Mouse (Mus musculus) embryonic facial prominence, embryonic 12.5 days (tissue): ENCODE results near the gene Yju2. TPM values are rescaled to one million over a fixed set of nuclear protein-coding genes. Genes with fewer than 3 reads are reported as not detected.
A peak's percentile ranks its signal among the peaks of the same experiment; 100 is the strongest.

Source experiments
- ATAC-seq: fragments of 200-750 bp; cut with Nextera tagmentation; 2 replicates; pipeline ENCODE4 v1.8.0; 2017; ENCODE audit not compliant: insufficient number of reproducible peaks, insufficient read depth, low FRiP score, low TSS enrichment
- H3K27ac ChIP-seq: fragments of 300-500 bp; sonication (generic); 2 replicates; pipeline ENCODE4 v1.5.1; 2016; ENCODE audit warnings: mild to moderate bottlenecking
- H3K27me3 ChIP-seq: fragments of 300-500 bp; sonication (generic); 2 replicates; pipeline ENCODE4 v1.6.1; 2016; ENCODE audit warnings: mild to moderate bottlenecking, moderate library complexity
- H3K36me3 ChIP-seq: fragments of 300-500 bp; sonication (generic); 2 replicates; pipeline ENCODE4 v1.6.1; 2016; ENCODE audit warnings: mild to moderate bottlenecking
- H3K4me1 ChIP-seq: fragments of 300-500 bp; sonication (generic); 2 replicates; pipeline ENCODE4 v1.6.1; 2016
- H3K4me2 ChIP-seq: fragments of 300-500 bp; sonication (generic); replicated peaks from 2 replicates; pipeline ENCODE4 v1.6.1; 2016; ENCODE audit warnings: mild to moderate bottlenecking, moderate library complexity
- H3K4me3 ChIP-seq: fragments of 300-500 bp; sonication (generic); 2 replicates; pipeline ENCODE4 v1.5.1; 2016; ENCODE audit warnings: mild to moderate bottlenecking
- H3K9ac ChIP-seq: fragments of 300-500 bp; sonication (generic); 2 replicates; pipeline ENCODE4 v1.6.1; 2016; ENCODE audit warnings: mild to moderate bottlenecking, moderate library complexity
- H3K9me3 ChIP-seq: fragments of 300-500 bp; sonication (generic); 2 replicates; pipeline ENCODE4 v1.6.1; 2016; ENCODE audit warnings: mild to moderate bottlenecking, moderate library complexity
- WGBS: fragments of 180-500 bp; shearing (Covaris S2); methylation state at CpG from one replicate; pipeline ENCODE4 v1.1.7; 2016; 5-methylcytosine and 5-hydroxymethylcytosine counted together
- polyA plus RNA-seq: library from polyadenylated mRNA; unstranded; fragments of >200 nt; fragmentation: Nextera tagmentation; extraction: Ambion mirVana; gene quantifications from 2 replicates; pipeline ENCODE4 v1.2.1, GENCODE M21; 2016

Yju2 gene
- polyA plus RNA-seq, 1 experiment from 2014 or later, result 28.3 TPM

GRCm38 (mm10) chr17:55986030-55986961 lies 27.4 kb downstream of the Yju2 start, which contains the start of gene Fsd1:
Gene Fsd1 (plus strand): TSS chr17:55986509.
- H3K4me2 ChIP-seq, result peak within 1 kb of the TSS; percentile 90
- H3K36me3 ChIP-seq, result peaks cover 13% of the 10 kb centered on the region; the same call in 1 of the 2 replicates
- no peaks in the 10 kb centered on the region for H3K9me3 ChIP-seq
- H3K27me3 ChIP-seq, result no peaks in the 10 kb centered on the region
- H3K4me3 ChIP-seq, result peak within 1 kb of the TSS; percentile 63
- peaks cover 6% of the 10 kb centered on the region for H3K4me1 ChIP-seq
- H3K9ac ChIP-seq, result peak within 1 kb of the TSS; percentile 63
- no peak within 1 kb of the TSS for H3K27ac ChIP-seq
- WGBS, result 8% methylated on average over 33 of the region's 35 CpGs
- peak; percentile 65 for ATAC-seq

- Histone ChIP-seq H3K9me3 (no peaks in the 10 kb centered on the region), H3K4me3 (no peak overlapping the region), H3K36me3 (peaks cover 35% of the 10 kb centered on the region; the same call in 1 of the 2 replicates), H3K4me2 (no peak overlapping the region), H3K27ac (no peak overlapping the region), H3K9ac (no peak overlapping the region), H3K27me3 (no peaks in the 10 kb centered on the region), H3K4me1 (peaks cover 6% of the 10 kb centered on the region)
- peak; percentile 73; the same call in 1 of the 2 replicates for ATAC-seq
- 83% methylated on average over 8 of the region's 8 CpGs for WGBS
Measured at GRCm38 (mm10) chr17:55990278-55990898, 31.5 kb downstream of the Yju2 start.

GRCm38 (mm10) chr17:55996007-55996406 lies 37.1 kb downstream of the Yju2 start:
- no peaks in the 10 kb centered on the region for H3K9me3 ChIP-seq
- H3K36me3 ChIP-seq, result peaks cover 38% of the 10 kb centered on the region
- H3K4me2 ChIP-seq, result no peak overlapping the region
- WGBS, result 90% methylated on average over 15 of the region's 15 CpGs
- ATAC-seq, result no peak
- H3K4me3 ChIP-seq, result no peak overlapping the region
- H3K27me3 ChIP-seq, result peaks cover 21% of the 10 kb centered on the region
- H3K9ac ChIP-seq, result no peak overlapping the region
- H3K4me1 ChIP-seq, result peaks cover 5% of the 10 kb centered on the region; the same call in 1 of the 2 replicates
- no peak overlapping the region for H3K27ac ChIP-seq

- H3K4me3 ChIP-seq, result peak overlapping the region; percentile 21
- peaks cover 15% of the 10 kb centered on the region; the same call in 1 of the 2 replicates for H3K36me3 ChIP-seq
- WGBS, result 7% methylated on average over 30 of the region's 30 CpGs
- no peak overlapping the region for H3K27ac ChIP-seq
- peaks cover 5% of the 10 kb centered on the region; the same call in 1 of the 2 replicates for H3K4me1 ChIP-seq
- peak; percentile 28; the same call in 1 of the 2 replicates for ATAC-seq
- H3K4me2 ChIP-seq, result peak overlapping the region; percentile 31
- peaks cover 21% of the 10 kb centered on the region for H3K27me3 ChIP-seq
- no peak overlapping the region for H3K9ac ChIP-seq
- 0 out of 2 replicates have a peak, but pooled peaks cover 2% of the 10 kb centered on the region for H3K9me3 ChIP-seq
Measured at GRCm38 (mm10) chr17:55999794-56000499, 41.0 kb downstream of the Yju2 start.

- Histone ChIP-seq H3K27me3 (peaks cover 21% of the 10 kb centered on the region), H3K4me2 (no peak overlapping the region), H3K36me3 (no peaks in the 10 kb centered on the region), H3K4me1 (peaks cover 14% of the 10 kb centered on the region), H3K27ac (no peak overlapping the region), H3K9ac (no peak overlapping the region), H3K4me3 (no peak overlapping the region), H3K9me3 (0 out of 2 replicates have a peak, but pooled peaks cover 2% of the 10 kb centered on the region)
- WGBS, result 76% methylated on average over 3 of the region's 3 CpGs
- ATAC-seq, result no peak
Measured at GRCm38 (mm10) chr17:56003000-56003399, 44.1 kb downstream of the Yju2 start.

GRCm38 (mm10) chr17:56005415-56006061 lies 46.6 kb downstream of the Yju2 start, which contains the start of the genes Stap2 and Mpnd:
Gene Stap2 (minus strand): TSS chr17:56005584.
Gene Mpnd (plus strand): TSS chr17:56005711.
- Histone ChIP-seq H3K27ac (no peak within 1 kb of the TSS), H3K4me2 (no peak within 1 kb of the TSS; the same call in 1 of the 2 replicates), H3K9me3 (0 out of 2 replicates have a peak, but pooled peaks cover 2% of the 10 kb centered on the region), H3K36me3 (no peaks in the 10 kb centered on the region), H3K4me1 (peaks cover 17% of the 10 kb centered on the region), H3K27me3 (peaks cover 4% of the 10 kb centered on the region), H3K9ac (no peak within 1 kb of the TSS), H3K4me3 (0 out of 2 replicates have a peak within 1 kb of the TSS, but pooled peaks have one; percentile 1)
- ATAC-seq, result no peak
- WGBS, result 35% methylated on average over 13 of the region's 13 CpGs

DNA sequence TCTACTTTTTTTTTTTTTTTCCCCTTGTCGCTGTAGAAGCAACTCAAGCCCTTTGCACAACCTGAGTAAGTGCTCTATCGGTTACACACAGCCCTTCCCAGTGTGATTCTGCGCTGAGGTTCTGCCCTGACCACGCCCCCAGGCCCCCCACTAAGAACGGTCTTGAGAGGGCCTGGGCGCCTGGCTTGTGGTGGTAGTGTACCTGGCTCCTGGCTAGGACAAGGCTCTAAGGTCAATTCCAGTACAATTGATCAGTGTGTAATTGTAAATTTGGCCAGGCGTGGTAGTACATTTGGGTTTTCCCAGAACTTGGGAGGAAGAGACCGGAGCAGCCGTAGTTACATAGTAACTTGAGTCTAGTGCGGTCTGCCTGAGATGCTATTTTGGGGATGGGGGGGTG lies 48.1 kb downstream of the Yju2 start:
- 42% methylated on average over 10 of the region's 10 CpGs for WGBS
- Histone ChIP-seq H3K36me3 (peaks cover 13% of the 10 kb centered on the region), H3K4me2 (peak overlapping the region; percentile 93; the same call in 1 of the 2 replicates), H3K9me3 (no peaks in the 10 kb centered on the region), H3K4me1 (peaks cover 27% of the 10 kb centered on the region), H3K27me3 (no peaks in the 10 kb centered on the region), H3K27ac (peak overlapping the region; percentile 96; the same call in 1 of the 2 replicates), H3K9ac (0 out of 2 replicates have a peak overlapping the region, but pooled peaks have one; percentile 19), H3K4me3 (no peak overlapping the region)
- no peak for ATAC-seq

GRCm38 (mm10) chr17:56007444-56008355 lies 48.8 kb downstream of the Yju2 start:
- Histone ChIP-seq H3K36me3 (peaks cover 19% of the 10 kb centered on the region), H3K9ac (peak overlapping the region; percentile 19; the same call in 1 of the 2 replicates), H3K4me1 (peaks cover 27% of the 10 kb centered on the region), H3K9me3 (no peaks in the 10 kb centered on the region), H3K27me3 (no peaks in the 10 kb centered on the region), H3K4me3 (peak overlapping the region; percentile 82), H3K27ac (peak overlapping the region; percentile 96), H3K4me2 (peak overlapping the region; percentile 93)
- WGBS, result 30% methylated on average over 14 of the region's 14 CpGs
- ATAC-seq, result no peak

- Histone ChIP-seq H3K36me3 (peaks cover 25% of the 10 kb centered on the region), H3K9me3 (no peaks in the 10 kb centered on the region), H3K9ac (peak overlapping the region; percentile 85), H3K4me1 (peaks cover 27% of the 10 kb centered on the region), H3K4me2 (peak overlapping the region; percentile 93), H3K4me3 (peak overlapping the region; percentile 82), H3K27me3 (no peaks in the 10 kb centered on the region), H3K27ac (peak overlapping the region; percentile 96)
- peak; percentile 87 for ATAC-seq
- under 1% methylated on average over 21 of the region's 21 CpGs for WGBS
Measured at GRCm38 (mm10) chr17:56008356-56009087, 49.6 kb downstream of the Yju2 start.
